Mouse (Mus musculus): ENCODE results near the gene Cox19.

DNA sequence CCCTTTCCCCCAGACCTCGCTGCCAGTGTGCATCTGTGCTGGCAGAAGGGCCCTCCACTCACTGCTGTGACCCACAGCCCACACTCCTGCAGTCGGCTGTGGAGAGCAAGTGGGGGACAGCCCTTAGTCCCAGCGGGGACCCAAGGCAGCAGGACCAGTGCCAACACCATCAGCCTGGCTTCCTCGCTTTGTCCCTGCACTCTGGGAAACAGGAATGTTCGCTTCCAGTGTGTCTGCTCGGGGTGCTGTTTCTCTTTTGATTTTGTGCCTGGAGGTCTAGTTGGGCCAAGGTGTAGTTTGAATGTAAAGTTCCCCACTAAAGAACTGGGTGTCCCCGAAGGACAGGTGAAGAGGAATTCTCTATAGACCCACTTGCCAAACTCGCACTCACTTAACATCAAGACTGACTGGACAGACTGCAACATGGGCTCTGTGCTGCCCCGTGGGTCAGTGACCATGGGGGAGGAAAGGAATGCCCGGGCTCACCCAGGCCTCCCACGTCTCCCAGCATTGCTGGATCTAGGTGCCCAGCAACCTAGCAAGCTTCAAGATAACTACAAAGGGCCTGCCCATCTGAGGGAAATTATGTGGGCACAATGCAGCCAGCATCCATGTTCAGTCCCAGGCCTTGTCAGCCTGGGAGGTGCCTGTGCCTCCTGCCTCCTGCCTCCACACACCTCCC, 40.2 kb upstream of the Cox19 start:
- TF ChIP-seq CTCF (IDR thresholded peaks at IDR 0.05; ENCODE audit: control insufficient read depth, insufficient read depth, low read length), result no peak
- no peak for TF ChIP-seq POLR2A (IDR thresholded peaks at IDR 0.05; ENCODE audit: borderline replicate concordance, control insufficient read depth, low read depth, low read length)
